Mouse (Mus musculus): Measurements from ENCODE around the gene Dgkh.

The Dgkh gene

DNA sequence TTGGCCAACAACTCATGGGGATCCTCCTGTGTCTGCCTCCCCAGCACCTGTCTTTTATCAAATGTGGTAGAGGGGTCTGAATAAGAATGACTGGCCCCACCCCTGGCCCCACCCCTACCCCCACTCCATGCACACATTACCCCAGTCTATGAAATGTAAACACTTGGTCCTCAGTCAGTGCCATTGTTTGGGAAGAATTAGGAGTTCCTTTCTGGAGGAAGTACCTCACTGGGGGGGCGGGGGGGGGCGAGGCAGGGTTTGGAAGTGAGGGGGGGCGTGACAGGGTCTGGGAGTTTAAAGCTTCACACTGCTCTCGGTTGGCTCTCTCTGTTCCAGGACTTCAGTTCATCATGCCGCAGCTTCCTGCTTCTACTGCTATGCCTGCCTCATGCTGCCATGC, 10.5 kb downstream of the Dgkh start:
- DNase-seq (ENCODE audit: low spot score): no peak

- no peak for DNase-seq (ENCODE audit: low spot score)
Observed at GRCm38 (mm10) chr14:78716035-78716434, 16.5 kb downstream of the Dgkh start.

- DNase-seq (ENCODE audit: low spot score): no peak
Observed at GRCm38 (mm10) chr14:78712565-78713148, 19.9 kb downstream of the Dgkh start.

- no peak for DNase-seq (ENCODE audit: low spot score)
Observed at GRCm38 (mm10) chr14:78710647-78711046, 21.9 kb downstream of the Dgkh start.

DNA sequence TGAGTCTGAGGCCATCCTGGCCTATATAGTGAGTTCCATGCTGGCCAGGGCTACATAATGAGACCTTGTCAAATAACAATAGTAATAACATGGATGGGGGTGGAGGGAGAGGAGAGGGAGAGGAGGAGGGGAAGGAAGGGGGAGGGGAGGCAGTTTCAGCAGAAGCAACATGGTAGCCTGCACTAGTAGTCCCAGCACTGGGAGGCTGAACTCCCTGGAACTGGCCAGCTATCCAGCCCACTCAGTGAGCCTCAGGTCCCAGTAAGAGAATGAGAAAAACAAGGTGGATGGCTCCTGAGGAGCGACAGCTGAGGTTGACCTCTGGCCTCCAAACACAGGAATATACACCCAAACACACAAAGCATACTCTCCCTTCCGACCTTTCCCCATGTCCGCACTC, 27.0 kb downstream of the Dgkh start:
- no peak for DNase-seq (ENCODE audit: low spot score)

- no peak for DNase-seq (ENCODE audit: low spot score)
Observed at GRCm38 (mm10) chr14:78703989-78704388, 28.6 kb downstream of the Dgkh start.

DNA sequence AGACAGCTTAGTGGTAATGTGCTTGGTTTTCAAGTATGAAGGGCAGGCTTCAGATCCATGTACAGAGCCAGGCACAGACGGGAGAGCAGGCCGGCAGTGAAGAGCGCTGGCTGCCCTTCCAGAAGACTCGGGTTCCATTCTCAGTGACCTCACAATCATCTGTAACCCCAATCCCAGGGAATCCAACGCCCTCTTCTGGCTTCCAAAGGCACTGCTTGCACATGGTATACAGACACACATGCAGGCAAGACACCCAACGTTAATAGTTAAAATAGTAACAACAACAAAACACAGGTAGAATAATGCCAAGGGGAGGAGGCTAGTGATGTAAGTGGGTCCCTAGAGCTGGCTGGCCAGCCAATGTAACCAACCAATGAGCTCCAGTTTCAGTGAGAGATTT, 29.2 kb downstream of the Dgkh start:
- no peak for DNase-seq (ENCODE audit: low spot score)

DNA sequence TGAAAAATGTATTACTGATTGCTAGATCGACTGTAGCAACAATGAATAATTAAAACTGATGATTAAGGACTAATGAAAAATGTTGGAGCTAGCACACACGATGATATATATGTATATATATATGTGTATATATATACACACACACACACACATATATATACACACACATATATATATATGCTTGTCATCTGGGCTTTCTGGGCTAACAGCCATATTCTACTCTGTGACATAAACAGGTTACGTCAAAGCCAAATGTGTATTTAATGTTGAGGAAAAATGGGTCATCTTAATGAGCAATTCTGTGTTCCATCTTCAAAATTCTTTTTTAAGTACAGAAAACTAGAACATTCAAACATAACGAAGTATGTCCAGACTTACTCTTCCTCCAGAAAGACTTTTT, 30.5 kb downstream of the Dgkh start:
- no peak for DNase-seq (ENCODE audit: low spot score)

GRCm38 (mm10) chr14:78701501-78701900, 31.1 kb downstream of the Dgkh start:
- DNase-seq (ENCODE audit: low spot score): no peak

- DNase-seq (ENCODE audit: low spot score): no peak
Observed at GRCm38 (mm10) chr14:78701087-78701486, 31.5 kb downstream of the Dgkh start.

GRCm38 (mm10) chr14:78699634-78700033, 32.9 kb downstream of the Dgkh start:
- no peak for DNase-seq (ENCODE audit: low spot score)

DNA sequence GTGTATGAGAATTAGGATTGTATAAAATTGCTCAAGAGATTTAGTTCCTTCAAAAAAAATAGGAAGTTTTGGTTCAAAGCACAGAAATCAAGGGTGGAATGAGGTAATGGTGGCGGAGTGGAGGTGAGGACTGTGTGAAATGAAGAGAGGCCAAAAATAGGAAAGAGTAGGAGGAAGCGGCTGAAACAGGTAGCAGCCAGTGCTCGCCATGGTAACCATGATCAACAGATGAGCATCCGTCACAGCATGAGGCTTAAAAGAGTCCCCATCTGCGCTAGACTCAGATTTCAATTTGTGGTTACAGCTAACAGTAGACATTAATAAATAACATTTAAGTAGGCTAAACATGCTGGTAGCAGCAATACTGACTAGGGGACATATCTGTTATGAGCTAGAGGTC, 33.4 kb downstream of the Dgkh start:
- DNase-seq (ENCODE audit: low spot score): no peak

DNA sequence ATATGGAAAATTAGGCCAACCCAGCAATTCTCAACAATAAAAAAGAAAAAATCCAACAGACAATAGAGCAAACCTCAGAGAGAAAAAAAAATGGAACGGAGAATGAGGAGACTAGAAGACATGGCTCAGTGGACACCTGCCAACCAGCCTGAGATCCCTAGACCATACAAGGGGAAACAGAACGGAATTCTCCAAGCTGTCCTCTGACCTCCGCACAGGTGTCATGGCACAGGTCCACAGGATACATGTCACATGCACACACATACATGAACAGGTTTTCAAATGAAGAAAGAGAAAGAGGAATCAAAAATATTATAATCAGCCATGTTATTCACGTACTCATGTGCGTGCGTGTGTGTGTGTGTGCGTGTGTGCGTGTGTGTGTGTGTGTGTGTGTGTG, 38.5 kb downstream of the Dgkh start:
- no peak for DNase-seq (ENCODE audit: low spot score)

DNA sequence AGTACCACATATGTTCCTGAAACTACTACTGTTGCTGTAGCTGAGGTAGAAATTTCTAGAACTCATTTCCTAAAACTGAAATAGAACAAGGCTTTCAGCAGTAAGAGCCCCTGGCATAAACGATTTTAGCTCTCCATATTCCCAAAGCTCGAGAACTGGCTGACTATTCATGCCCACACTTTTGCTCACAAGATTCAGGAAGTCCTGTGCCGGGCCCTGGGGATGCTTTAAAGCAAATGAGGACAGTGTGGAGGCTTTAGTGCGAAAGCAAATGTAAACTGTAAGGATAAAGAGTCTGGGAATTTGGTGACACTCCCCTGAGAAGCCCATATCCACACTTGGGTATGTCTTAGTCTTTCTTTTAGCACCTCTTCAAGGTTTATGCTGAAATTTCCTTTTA, 40.0 kb downstream of the Dgkh start:
- no peak for DNase-seq (ENCODE audit: low spot score)

DNA sequence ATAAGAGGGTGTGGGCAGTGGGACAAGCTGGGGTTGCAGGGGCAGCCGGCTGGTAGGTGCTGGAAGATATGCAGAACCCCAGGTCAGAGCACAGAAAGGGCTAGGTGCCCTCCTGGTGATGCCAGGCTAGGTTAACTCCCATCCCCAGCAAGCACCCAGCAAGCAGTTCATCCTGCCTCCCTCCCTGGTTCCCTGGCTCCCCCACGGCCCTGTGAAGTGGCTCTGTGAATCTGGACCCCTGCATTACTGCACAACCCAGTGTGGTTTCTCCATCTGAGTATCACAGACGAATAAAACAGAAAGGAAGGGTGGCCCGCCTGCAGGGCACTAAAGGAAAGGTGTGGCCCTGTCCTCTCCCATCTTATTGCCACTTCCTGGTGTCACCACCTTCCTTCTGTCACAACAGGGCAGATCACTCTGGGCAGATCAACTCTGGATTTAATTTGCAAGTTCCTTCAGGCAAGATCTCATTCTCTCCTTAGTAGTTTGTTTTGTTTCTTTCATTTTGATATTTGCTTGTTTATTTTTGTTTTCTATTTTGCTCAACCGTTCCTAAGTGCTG, 40.6 kb downstream of the Dgkh start:
- DNase-seq (ENCODE audit: low spot score): no peak

DNA sequence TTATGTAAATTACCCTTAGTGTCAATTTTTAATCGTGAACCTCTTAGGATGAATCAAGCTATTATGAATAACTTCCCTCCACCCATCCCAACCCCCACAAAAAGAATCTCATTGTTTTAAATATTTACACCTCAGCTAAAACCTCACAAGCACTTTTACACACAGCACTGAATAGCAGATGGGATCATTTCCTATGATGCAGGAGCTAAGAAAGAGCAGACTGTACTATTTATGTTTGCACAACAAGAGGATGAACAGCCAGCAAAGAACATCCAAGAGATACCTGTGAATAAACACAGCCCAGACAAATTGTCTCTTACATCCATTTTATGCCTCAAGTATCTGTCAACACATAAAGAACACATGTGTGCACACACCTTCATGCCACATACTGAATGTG, 41.7 kb downstream of the Dgkh start:
- no peak for DNase-seq (ENCODE audit: low spot score)

DNA sequence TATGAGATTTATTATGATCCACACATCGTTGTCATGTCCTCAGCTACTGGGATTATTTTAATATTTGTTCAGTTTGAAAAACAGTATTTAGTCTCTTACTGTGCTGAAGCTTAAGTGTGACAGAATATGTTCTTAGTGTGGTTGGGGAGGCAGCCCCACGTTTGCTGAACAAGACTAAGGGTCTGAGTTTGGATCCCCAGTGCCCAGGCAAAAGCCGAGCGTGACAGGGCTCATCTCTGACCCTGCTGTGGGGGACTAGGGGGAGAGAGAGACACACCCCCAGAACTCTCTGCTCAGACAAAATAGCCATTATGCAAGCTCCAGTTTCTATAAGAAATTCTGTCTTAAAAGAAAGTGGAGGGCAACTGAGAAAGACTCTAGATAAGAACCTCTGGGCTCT, 42.2 kb downstream of the Dgkh start:
- no peak for DNase-seq (ENCODE audit: low spot score)

DNA sequence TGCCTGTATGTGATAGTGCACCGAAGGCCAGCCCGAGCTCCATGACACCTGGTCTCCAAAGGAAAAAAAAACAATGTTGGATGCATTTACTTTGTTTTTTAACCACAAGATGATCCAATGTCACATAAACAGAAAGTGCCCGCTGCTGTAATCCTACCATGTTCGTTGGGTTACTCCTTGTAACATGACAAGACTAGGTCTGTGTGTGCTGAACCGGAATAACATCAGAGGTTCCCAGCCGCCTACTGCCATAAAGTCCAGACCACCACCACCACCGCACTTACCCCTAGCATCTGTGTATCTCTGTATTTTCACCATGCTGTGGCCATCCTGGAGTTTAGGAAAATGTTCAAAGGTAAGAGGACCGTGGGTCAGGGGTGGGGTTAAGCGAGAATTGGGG, 42.6 kb downstream of the Dgkh start:
- DNase-seq (ENCODE audit: low spot score): no peak

DNA sequence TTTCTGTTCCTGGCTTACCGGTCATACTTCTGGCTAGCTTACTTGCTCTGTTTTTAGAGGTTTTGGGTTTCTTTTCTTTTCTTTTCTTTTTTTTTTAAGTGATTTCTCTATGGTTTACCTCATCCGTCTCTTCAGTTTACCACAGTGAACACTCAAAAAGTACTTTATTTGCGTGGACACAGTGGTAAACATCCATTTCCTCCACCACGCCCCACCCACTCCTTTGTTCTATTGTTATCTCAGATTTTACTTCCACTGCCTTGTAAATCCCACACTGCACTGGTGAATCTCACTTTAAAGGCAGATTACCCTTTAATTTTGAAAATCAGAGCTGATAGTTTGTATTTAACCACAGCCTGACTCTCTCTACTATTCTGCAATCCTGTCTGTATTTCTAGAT, 44.9 kb downstream of the Dgkh start:
- DNase-seq (ENCODE audit: low spot score): no peak

GRCm38 (mm10) chr14:78686701-78687100, 45.9 kb downstream of the Dgkh start:
- DNase-seq (ENCODE audit: low spot score): no peak

- no peak for DNase-seq (ENCODE audit: low spot score)
Observed at GRCm38 (mm10) chr14:78684171-78684570, 48.4 kb downstream of the Dgkh start.

DNA sequence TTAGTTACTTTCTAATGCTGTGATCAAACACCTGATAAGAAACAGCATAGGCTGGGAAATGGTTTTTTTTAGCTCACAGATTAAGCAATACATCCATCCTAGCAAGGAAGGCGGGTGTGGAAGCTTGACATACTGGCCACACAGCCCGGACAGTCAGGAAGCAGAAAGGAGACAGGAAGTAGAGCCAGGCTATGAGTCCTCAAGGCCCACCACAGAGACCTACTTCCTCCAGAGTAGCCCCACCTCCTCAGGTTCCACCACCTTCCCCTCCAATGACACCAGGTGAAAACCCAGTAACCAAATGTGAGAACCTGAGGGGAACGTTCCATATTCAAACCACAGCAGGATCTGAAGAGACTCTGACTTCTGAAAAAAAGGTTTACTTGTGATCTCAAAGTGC, 53.6 kb downstream of the Dgkh start:
- no peak for DNase-seq (ENCODE audit: low spot score)

GRCm38 (mm10) chr14:78677852-78678588, 54.6 kb downstream of the Dgkh start:
- DNase-seq (ENCODE audit: low spot score): no peak

GRCm38 (mm10) chr14:78676457-78676856, 56.1 kb downstream of the Dgkh start:
- DNase-seq (ENCODE audit: low spot score): no peak
